Mouse (Mus musculus) gastrocnemius, postnatal 14 days (tissue): ENCODE results near the gene BC051019. TPM values are rescaled to one million over a fixed set of nuclear protein-coding genes. Genes with fewer than 3 reads are reported as not detected.

Experiments used
- DNase-seq: peaks from one replicate; pipeline ENCODE4 v3.0.0; 2021; ENCODE audit warnings: mixed read lengths
- intact Hi-C: fragments of 180-260 bp; cut with DNase I; formaldehyde crosslinking; loops from one replicate; pipeline ENCODE4 v1.15.1; 2025; ENCODE audit warnings: low total_unique reads
- total RNA-seq, 2 experiments: library from RNA; stranded (reverse); gene quantifications; 2 replicates each; pipeline ENCODE4 v1.2.3; 2021

BC051019 gene
- total RNA-seq, 2 experiments from 2014 or later = not detected

DNA sequence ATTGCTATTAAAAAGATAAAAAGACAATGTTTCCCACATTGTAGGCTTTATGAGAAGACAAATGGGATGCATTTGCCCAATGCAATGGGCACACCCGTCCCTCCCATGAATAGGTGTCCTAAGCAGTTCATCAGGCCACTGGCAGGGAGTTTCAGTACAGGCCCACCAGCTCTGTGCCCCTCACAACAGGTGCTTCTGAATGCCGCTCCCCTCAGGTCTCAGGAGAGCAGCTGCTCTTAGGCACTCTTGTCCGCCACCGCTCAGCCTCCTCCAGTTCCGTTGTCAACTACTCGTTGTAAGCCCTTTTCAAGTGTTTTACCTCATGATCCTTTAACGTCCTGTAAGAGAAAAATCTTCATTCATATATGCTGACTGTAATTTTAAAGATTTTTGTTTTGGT is 11.5 kb downstream of the BC051019 start:
- intact Hi-C loops = loop anchor here (5.0 kb wide), 1 partner anchor 180 kb away; no protein-coding TSS in a partner anchor
- no peak for DNase-seq

DNA sequence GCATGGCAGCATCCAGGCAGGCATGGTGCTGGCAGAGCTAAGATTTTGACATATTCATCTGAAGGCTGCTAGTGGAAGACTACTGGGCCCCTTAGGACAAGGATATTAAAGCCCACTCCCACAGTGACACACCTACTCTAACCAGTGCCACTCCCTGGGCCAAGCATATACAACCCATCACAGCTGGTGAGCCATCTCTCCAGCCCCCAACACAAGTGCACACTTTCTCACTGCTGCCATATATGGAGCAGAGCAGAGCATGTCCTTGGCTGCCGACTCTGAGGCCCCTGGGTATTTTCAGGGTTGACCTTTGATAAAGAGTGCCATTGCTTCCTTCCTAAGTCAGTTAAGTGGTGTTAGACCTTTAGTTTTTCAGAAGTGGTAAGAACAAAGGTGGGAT is 13.6 kb downstream of the BC051019 start:
- intact Hi-C loops = loop anchor here (5.0 kb wide), 1 partner anchor 182 kb away; no protein-coding TSS in a partner anchor
- DNase-seq = no peak

DNA sequence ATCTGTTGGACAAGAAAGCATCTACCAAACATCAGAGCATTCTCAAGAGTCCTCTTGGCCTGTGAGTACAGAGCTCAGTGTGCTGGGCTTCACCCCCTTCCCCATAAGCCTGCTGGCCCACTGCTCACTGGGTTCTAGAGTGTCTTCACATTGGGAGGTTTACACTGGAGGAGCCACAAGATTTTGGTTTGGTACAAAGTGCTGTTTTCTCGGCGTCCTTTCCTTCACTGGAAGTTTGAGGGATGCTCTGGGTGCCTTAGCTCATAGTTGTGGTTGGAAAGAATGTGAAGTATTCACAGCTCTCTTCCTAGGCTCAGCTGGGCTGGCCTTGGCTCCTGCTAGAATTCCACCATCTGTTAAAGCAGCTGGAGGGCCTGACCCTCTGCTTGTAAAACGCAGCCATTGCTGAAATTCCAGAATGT is 14.7 kb downstream of the BC051019 start:
- intact Hi-C loops = no loop called here
- peak; percentile 63 for DNase-seq

DNA sequence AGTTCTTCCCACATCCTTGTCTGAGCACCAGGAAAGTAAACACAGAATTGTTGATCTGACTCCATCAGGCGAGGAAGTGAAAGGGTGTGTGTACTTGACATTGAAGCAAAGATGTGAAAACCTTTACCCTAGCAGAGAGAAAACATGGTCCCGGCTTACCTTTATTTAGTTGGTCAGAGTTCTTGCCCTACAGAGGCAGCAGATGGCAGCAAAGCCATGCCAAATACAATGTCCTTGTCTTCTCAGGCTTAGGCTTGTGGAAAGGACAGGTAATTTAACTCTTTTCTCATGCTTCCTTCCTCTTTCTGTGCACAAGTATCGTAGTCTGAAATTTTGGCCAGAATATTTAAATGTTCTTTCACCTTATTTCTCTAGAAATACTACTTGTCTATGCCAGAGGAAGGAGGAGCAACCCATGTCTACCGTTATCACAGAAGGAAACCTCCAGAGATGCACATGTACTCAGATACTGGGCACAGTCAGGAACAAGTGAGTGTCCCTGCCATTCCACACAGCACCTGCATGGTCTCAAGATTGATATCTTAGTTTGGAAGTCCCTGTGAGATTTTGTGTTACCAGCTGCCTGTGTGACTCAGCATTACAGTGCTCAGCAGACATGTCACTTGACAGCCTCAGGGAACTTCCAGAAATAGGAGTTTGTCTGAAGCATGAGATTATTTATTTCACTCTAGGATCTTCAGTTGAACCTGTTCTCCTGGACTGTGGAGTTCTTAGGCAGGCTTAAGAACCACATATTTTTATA is 16.4 kb downstream of the BC051019 start:
- intact Hi-C loops = no loop called here
- DNase-seq = no peak

DNA sequence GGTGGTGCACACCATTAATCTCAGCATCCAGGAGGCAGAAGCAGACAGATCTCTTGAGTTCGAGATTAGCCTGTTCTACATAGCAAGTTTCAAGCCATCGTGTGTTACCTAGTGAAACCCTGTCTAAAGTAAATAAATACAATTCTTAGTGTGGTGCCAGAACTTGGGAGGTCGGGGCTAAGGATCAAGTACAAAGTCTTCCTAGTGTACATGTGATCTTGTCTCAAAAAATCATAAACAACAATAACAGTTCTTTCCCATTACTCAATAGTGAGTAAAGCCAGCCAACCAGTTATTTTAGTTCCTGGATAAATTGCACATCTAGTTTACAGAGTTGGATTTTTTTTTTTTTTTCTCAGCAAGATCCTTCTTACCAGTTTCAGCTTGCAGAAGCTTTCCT is 19.2 kb downstream of the BC051019 start:
- intact Hi-C loops = no loop called here
- DNase-seq = no peak

DNA sequence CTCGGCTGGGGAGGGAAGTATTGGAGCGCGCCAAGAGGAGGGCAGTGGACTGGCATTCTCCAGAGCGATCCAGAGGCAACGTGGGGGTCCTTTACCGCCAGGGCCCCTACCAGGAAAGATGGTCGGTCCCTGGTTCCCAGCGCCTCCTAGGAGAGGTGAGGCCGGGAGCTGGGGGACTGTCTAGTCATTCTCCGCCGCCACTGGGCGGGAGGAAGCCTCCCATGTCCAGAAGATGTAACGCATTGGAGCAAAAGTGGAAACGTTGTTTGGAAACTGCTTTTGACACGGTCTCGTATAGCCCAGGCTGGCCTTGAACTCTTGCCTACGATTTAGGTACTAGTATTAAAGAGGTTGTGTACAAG is 19.7 kb downstream of the BC051019 start:
- intact Hi-C loops = no loop called here
- no peak for DNase-seq

DNA sequence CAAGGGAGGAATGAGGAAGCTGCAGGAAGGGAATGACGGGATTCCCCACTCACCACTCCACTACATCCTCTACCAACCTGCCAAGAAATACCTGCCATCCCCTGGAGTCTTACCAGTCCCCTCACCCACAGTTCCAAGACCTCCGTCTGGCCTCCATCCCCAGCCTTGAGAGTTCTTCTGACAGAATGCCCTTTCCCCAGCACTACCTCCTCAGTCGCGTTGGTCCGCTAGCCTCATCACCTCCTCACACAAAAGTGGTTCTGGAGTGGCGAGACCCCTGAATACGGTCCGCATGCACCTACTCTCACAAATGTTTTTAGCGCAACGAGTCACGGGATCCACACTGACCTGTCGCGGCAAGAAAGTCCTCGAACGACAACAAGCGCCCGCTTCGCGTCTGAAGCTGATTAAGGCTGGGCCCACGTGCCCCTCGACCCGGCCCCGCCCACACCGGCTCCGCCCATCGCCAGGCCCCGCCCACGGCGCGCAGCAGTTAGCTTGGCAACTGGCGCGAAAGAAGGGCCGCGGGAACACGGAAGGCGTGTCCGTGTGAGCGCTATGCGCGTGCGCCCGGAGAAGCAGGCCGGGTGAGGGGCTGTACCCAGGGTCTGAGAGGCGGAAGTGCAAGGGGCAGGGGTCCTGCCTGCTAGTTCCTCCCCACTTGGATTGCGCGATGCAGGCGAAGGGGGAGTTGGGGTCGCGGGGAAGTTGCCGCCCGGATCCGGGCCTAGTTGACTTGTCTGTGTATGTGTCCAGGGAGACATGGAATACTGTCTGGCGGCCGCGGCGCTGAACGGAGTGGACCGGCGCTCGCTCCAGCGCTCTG is 20.2 kb downstream of the BC051019 start, which contains the start of the genes St5 and Akip1:
Gene St5 (minus strand): TSS at position 416 of the 826 bp plus-strand sequence.
Gene Akip1 (plus strand): TSS at position 501 of the 826 bp plus-strand sequence.
- DNase-seq = peak; percentile 97
- intact Hi-C loops = no loop called here

DNA sequence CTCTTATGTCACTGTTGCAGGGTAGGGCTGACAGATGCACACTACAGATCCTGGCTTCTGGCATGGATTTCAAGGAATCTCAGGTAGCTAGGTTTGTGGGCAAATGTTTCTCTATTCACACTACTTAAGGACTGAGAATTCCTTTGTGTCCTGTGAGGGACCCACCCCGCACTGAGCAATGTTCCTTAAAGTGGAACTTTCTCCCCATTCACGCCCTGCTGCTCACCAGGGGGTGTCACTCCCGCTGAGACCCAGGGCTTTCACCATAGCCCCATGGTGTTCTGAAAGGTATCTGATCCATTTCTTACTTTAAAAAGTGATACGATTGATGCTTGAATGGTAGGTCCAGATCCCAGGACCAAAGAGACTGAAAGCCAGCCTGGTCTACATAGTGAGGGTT is 20.9 kb downstream of the BC051019 start:
- intact Hi-C loops = no loop called here
- no peak for DNase-seq

DNA sequence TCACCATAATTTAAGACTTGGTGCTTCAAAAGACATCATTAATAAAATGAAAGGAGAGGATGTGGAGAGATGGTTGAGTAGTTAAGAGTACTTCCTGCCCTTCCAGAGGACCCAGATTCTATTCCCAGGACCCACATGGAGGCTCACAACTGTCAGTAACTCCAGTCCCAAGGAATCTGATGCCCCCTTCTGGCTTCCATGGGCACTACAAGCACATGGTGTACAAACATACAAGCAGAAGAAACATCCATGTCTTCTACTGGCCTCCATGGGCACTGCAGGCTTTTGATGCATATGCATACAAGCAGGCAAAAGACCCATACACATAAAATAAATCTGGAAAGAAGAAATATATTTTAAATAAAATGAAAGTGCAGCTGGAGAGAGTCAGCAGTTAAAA is 23.4 kb downstream of the BC051019 start:
- intact Hi-C loops = no loop called here
- DNase-seq = no peak

DNA sequence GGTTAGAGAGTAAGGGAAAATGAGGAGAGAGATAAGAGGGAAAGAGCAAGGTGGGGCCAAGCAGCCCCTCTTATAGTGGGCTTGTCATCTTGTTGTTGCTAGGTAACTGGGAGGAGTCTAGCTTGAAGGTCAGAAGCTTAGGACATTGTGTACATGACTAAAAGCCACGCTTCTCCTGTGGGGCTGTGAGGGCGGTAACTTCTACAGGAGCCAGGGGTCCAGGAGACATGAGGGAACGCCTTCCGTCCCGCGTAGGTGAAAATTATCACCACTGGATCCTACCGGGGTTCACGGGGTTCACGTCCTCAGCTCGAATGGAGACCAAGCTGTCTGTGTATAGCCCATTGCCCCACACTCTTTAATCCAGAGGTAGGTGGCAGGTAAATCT is 28.3 kb downstream of the BC051019 start:
- intact Hi-C loops = no loop called here
- DNase-seq = no peak

DNA sequence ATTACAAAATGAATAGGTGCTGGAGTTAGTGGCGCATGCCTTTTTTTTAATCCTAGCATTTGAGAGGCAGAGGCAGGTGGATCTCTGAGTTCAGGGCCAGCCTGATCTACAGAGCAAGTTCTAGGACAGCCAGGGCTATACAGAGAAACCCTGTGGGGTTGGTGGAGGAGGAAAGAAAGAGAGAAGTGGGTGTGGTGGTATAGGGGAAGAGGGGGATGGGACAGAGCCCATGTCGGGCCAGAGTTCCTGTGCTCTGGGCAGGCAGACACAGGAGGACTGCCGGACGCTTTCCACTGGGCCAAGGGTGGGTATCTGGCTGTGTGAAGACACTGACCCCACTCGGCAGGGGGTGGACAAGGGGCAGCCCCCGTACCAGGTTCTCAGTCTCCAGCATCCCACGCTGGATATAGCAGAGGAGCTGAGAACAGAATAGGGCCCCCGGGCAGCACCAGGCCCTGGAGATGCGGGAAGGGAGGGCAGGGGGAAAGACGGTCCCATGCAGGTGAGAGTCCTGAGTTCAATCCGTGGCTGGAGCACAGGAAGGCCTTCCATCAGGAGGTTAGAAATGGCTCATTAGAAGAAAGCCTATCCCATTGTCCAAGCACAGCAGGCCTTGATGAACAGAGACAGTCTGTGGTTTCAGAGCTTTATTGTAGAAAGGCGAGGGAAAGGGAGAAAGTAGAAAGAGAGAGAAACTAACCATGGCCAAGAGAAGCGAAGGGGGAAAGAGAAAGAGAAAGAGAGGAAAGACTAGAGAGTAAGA is 28.9 kb downstream of the BC051019 start:
- DNase-seq = no peak
- intact Hi-C loops = no loop called here

DNA sequence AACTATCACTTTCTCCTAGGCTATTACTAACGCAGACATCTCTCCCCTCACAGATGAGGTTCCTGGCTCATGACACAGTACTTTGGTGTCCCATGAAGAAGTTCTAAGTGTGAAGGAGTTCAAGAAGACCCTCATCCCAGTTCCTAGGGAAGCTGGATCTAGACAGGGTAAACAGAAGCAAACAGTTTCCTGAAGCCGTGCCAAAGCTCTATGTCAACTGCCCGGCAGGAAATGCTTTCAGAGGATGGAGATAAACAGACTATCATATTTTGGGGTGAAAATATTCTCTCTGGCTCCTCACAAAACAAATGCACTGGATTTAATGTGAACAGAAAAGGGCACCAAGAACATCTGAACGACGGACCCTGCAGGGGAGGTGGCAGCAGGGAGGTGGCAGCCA is 32.7 kb downstream of the BC051019 start:
- intact Hi-C loops = no loop called here
- no peak for DNase-seq

DNA sequence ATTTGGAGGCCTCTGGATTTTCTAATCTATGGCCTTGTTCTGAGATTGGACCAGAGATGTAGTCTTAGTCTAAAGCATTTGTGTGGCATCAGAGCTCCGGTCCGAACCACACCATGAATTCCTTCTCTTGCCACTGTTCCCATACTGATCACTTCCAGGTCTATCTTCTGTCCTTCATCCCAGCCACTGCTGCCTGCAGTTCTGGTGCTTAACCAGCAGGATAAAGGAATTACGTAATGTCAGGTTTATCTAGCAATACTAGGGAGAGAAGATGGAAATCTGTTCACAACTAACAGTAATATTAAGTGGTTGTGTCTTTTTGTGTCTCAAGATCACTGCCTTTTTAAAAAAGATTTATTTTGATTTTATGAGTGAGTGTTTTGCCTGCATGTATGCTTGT is 33.5 kb downstream of the BC051019 start:
- intact Hi-C loops = no loop called here
- no peak for DNase-seq

DNA sequence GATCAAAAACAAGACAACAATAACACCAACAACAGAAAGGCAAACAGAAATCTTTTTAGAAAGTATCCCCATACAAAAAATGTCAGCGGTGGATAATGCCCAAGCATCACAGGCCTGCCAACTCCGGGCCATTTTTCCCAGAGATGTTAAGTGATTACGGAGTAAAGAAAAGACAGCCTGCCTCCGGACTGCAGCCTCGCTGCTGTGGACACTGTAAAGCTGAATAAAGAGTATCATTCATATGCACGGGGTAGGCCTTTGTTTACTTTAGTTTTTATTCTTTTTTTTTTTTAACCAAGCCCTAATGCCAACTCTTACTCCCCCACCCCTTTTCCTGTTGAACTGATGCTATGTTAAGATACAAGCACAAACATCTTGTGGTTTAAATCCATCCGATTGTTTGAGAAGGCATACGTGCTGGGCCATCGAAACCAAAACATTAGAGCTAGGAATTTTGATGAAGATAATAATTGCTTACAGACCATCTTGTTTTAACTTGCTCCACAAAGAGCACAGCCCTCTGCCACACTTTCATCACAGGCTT is 37.0 kb downstream of the BC051019 start:
- intact Hi-C loops = no loop called here
- DNase-seq = no peak

DNA sequence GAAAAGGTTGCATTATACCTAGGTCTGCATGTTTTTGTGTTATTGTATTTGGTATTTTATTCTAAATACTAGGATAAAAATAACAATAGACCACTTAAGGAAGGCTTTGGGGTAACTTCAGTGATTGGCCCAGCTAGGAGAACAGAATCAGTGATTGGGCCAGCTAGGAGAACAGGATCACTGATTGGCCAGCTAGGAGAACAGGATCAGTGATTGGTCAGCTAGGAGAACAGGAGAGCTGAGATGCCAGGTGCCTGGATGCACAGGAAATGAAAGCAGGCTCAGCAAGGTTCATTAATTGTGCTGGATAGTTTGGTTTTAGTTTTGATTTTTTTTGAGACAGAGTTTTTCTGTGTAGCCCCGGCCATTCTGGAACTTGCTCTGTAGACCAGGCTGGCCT is 42.8 kb downstream of the BC051019 start:
- DNase-seq = no peak
- intact Hi-C loops = no loop called here

DNA sequence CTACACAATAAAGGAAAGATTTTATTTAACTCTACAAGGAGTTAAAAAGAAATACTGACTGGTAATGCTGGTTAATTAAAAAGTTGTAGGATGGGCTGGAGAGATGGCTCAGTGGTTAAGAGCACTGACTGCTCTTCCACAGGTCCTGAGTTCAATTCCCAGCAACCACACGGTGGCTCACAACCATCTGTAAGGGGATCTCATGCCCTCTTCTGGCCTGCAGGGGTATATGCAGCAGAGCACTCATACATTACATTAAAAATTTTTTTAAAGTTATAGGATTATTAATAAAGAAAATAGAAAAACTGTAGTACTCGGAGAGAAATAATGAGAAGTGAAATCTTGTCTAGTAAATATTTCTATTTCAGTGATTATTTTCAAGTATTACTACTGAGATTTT is 43.4 kb downstream of the BC051019 start:
- no peak for DNase-seq
- intact Hi-C loops = no loop called here

DNA sequence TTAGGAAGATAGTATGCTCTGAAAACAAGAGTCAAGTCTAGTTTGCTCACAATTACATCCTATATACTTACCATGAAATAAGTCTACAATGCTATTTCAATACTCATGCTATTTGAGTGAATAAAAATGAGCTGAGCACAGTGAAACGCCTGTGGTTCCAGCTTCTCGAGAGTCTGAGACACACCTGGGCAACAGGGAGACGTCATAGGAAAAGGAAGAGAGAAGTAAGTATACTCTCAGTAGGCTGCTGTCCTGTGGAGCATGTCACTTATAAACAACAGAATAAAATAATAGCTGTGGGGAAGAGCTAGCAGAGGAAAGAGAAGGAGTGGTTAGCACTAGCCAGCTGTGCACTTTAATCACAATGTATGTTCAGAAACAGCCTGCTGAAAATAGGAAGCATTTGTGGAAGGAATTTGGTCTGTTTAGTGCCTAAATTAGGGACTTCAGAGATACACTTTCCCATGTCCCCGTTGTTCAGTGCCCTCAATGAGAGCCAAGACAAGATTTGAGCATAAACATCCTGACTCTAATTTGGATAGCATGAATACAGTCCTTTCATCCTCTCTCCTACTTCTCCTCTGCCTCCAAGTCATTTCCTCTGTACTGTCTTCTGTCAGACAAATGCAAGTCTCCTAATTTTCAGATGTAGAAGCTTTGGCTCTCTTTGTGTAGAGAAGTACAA is 48.6 kb downstream of the BC051019 start:
- DNase-seq = no peak
- intact Hi-C loops = loop anchor here (5.0 kb wide), 1 partner anchor 58 kb away; no protein-coding TSS in a partner anchor

DNA sequence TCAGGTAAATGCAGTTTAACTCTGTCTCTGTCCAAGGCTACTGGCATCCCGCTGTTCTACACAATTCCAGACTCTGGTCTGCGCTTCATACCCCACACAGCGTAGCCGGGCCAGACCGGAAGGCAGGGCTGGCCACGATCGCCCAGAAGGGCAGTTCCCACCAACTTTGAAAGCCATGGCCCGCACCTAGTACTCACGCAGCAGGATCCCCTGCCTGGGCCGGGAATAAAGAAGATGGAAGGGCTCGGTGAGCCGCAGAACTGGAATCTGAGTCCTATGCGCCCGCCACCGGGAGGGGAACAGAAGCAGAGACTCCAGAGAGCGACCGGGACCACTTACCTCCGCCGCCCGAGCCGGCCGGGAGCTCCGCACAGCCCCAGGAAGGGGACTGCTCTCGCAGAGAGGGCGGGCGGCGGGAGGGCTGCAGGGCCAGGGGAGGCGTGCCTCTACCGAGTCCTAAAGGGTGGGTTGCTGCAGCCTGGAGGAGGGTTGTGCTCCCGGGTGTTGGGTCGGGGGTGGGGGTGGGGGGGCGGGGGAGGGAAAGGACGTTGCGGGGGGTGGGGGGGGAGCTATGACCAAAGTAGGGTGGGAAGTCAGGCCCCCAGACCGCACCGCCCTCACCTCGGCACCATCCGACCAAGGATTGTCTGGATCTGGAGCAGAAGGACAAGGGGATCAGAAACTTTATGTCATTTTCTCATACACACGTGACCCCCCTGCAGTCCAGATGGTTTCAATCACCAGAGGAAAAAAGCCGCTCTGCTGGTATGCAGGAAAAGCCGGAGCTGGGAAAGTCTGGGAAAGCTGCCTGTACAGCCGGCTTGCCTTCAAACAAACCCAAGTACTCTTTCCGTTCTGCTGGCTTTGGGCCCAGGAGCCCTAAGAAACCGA is 51.8 kb downstream of the BC051019 start:
- DNase-seq = peak; percentile 83
- intact Hi-C loops = loop anchor here (5.0 kb wide), 1 partner anchor 55 kb away; no protein-coding TSS in a partner anchor
